Mouse (Mus musculus) brain, embryonic 14.5 days (tissue): Measurements from ENCODE around the gene Zdhhc13.

ENCODE experiments used
- CTCF ChIP-seq: fragments of 200-500 bp; IDR thresholded peaks from 2 replicates; pipeline ENCODE4 v1.5.1; 2012; ENCODE audit warnings: inconsistent platforms, mild to moderate bottlenecking, moderate library complexity, borderline replicate concordance; ENCODE audit not compliant: insufficient read depth, insufficient read length; ENCODE audit errors: extremely low read depth
- POLR2A ChIP-seq: fragments of 200-500 bp; IDR thresholded peaks from 2 replicates; pipeline ENCODE4 v1.6.1; 2012; ENCODE audit warnings: mild to moderate bottlenecking, inconsistent platforms, borderline replicate concordance; ENCODE audit not compliant: poor library complexity, insufficient read depth, insufficient read length, severe bottlenecking; ENCODE audit errors: extremely low read depth

GRCm38 (mm10) chr7:48851529-48852104 is 62.8 kb downstream of the Zdhhc13 start:
- TF ChIP-seq CTCF, result no peak
- TF ChIP-seq POLR2A, result no peak
